Mouse (Mus musculus) brown adipose tissue, adult 24 weeks (tissue): ENCODE data around the gene Pld4. TPM values are rescaled to one million over a fixed set of nuclear protein-coding genes. Genes with fewer than 3 reads are reported as not detected.

Source experiments
- H3K27ac ChIP-seq: fragments of 200-500 bp; replicated peaks from 2 replicates; pipeline ENCODE4 v1.5.1; 2012; ENCODE audit warnings: low read depth, mild to moderate bottlenecking, low read length
- H3K4me1 ChIP-seq: fragments of 200-500 bp; 2 replicates; pipeline ENCODE4 v1.6.1; 2012; ENCODE audit warnings: low read length, mixed read lengths; ENCODE audit not compliant: control insufficient read depth, insufficient read depth, insufficient read length
- H3K4me3 ChIP-seq: fragments of 200-500 bp; 2 replicates; pipeline ENCODE4 v1.5.1; 2012; ENCODE audit warnings: low read depth, mild to moderate bottlenecking, low read length, moderate library complexity; ENCODE audit not compliant: insufficient read depth
- polyA plus RNA-seq: library from polyadenylated mRNA; stranded (reverse); fragments of >200 nt; gene quantifications from 2 replicates; pipeline ENCODE4 v1.2.4, GENCODE M21; 2012; ENCODE audit not compliant: missing spikeins, insufficient read depth, insufficient read length

The Pld4 gene
- 7.5 and 9.4 TPM in 2 replicates for polyA plus RNA-seq

DNA sequence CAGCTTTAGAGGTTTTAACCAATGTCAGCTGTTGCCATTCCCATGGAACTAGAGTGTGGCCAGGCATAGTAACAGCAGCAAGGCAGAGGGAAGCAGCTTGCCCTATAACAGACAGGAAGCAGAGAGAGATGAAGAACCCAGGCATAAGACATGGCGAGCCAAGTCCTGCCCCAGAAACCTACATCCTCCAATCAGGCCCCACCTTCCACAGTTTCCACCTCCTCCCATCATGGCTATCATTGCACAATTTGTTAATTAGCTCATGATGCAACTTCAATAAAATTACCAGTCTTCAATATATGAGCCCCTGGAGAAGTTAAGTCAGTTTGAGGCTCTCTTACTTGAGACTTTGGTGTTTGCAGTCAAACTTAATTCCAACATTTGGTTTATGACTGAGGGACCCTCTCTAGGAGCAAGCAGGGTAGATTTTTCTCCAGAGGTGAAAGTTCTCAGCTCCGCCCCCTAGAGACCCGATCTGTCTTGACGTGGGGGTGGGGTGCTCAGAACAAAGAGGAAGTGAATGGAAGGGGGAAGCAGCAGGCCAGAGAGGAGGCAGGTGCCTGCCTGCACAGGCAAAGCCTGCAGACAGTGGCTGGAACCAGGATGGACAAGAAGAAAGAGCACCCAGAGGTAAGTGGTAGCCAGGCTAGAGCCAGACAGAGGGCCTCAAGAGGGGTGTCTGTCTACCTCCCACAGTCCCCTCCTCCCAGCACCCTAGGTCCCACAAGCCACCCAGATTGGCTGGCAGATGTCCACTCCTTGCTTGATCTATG is at the start of gene Pld4:
Gene Pld4 (plus strand): TSS at position 502 of the 773 bp plus-strand sequence.
- Histone ChIP-seq H3K27ac (peak within 1 kb of the TSS; percentile 89), H3K4me1 (no peaks in the 10 kb centered on the region), H3K4me3 (peak within 1 kb of the TSS; percentile 39)

- H3K4me3 ChIP-seq, result no peak overlapping the region
- H3K27ac ChIP-seq, result no peak overlapping the region
- no peaks in the 10 kb centered on the region for H3K4me1 ChIP-seq
Observed at GRCm38 (mm10) chr12:112713984-112714383, 46.5 kb upstream of the Pld4 start.

DNA sequence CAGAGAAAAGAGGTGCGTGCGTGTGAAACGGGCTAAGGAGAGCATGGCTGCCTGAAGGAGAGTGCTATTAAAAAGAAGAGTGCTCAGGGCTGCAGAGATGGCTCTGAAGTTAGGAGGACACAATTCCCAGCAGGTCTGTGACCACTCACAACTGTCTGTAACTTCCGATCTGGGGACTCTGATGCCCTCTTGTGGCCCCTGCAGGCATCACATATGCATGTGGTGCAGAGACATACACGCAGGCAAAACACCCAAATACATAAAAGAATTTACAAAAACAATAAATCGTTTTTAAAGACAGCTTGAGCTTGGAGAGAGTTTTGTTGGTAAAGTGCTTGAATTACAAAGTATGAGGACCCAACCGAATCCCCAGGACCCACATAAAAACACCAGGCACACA is 43.3 kb upstream of the Pld4 start:
- H3K4me3 ChIP-seq, result no peak overlapping the region
- H3K27ac ChIP-seq, result no peak overlapping the region
- no peaks in the 10 kb centered on the region for H3K4me1 ChIP-seq

DNA sequence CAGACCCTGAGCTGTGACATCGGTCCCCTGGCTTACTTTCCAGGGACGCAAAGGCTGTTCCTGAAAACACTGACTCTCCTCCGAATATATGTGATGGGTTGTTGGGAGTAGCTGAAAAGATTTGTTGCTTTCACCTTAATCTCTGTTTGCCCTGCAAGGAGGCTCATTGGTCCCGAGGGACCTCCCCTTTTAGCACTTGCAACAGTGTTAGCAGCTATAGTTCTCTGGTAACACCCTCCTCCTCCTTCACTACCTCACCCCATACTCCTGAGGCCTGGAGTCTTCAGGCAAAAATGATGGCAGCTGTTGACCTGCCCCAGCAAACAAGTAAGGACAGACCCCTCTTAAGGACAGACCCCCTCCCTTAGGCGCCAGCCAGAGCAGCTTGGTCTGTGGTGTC is 41.5 kb upstream of the Pld4 start:
- H3K4me3 ChIP-seq, result no peak overlapping the region
- H3K4me1 ChIP-seq, result peaks cover 4% of the 10 kb centered on the region; the same call in 1 of the 2 replicates
- no peak overlapping the region for H3K27ac ChIP-seq

- H3K4me1 ChIP-seq, result peaks cover 4% of the 10 kb centered on the region; the same call in 1 of the 2 replicates
- H3K4me3 ChIP-seq, result no peak within 1 kb of the TSS
- H3K27ac ChIP-seq, result no peak within 1 kb of the TSS
Observed at GRCm38 (mm10) chr12:112720216-112720615, 40.2 kb upstream of the Pld4 start, which contains the start of gene Cep170b. Gene Cep170b, plus strand, starts transcription at chr12:112720455.

DNA sequence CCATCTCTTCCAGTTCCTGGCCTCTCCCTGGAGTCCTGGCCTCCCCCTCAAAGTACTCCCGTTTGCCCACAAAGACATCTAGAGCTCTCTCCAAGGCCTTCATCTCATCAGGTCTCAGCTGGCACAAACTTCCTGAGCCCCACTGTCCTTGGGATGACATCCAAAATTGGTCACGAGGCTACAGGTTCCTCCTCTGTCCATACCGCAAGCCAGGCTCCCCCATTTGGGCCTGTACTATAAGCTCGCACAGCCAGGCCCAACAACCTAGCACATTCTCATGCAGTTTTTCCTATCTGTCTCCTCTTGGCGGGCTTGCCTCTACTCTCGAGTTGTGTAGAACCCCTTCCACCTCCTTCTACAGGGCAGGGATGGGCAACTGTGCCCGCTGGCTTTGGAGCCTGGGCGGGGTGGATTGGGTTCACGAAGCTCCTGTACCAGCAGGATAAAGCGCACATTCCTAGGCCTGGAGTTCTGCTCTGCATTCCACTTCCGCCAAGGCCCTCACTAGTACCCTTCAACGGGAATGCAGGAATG is 39.5 kb upstream of the Pld4 start:
- Histone ChIP-seq H3K4me1 (peaks cover 4% of the 10 kb centered on the region; the same call in 1 of the 2 replicates), H3K27ac (no peak overlapping the region), H3K4me3 (no peak overlapping the region)

DNA sequence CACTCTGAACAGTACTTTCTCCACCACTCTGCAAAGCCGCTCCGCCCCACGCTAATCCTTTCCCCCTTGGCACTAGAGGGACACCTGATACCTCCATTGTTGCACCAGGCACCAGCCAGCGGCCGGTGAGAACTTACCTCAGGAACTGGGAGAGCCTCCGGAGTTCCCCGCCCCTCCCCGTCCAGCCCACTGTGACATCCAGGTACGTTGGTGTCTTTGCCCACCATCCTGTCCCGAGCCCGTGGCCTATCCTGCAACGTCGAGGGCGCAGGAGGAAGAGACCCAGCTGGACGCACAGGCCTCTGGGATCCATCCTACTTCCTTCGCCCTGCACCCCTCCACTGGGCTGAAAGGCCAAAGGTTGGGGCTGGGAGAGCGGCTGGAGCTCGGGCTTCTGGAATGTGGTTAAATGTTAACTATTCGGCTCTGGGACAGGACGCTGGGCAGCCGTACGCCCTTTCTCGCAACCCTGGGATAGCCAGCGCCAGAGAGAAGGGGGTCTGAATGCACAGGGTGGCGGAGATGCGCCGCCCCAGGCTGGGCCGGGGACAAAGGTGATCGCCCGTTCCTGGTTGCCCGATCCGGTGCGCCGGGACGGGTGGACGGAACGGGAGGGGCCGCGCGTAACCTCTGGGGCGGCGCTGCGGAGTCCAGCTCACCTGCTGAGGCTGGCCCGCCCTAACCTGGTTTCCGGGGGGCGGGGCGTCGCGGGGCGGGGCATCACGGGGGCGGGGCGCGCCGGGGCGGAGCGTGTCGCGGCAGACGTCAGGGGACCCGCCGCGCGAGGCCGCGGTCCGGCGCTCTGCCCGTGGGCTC is 38.8 kb upstream of the Pld4 start:
- Histone ChIP-seq H3K4me3 (peak overlapping the region; percentile 68), H3K4me1 (peaks cover 4% of the 10 kb centered on the region; the same call in 1 of the 2 replicates), H3K27ac (no peak overlapping the region)

GRCm38 (mm10) chr12:112722240-112723027 is 38.0 kb upstream of the Pld4 start:
- H3K4me3 ChIP-seq, result peak overlapping the region; percentile 68
- no peak overlapping the region for H3K27ac ChIP-seq
- peaks cover 4% of the 10 kb centered on the region; the same call in 1 of the 2 replicates for H3K4me1 ChIP-seq

DNA sequence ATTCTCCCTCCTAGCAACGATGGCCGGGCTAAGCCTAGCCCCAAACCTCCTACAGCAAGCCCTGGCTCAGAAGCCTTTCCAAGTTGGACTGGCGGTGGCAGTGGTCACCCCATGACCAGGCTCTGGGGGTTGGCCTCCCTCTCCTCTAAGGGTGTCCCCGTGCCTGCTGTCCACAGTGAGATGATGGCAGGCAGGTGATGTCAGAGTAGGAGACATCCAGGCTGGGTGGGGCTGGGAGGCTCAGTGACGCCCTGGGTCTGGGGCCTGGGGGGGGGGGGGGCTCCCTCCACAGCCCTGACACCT is 37.5 kb upstream of the Pld4 start:
- peak overlapping the region; percentile 68 for H3K4me3 ChIP-seq
- peaks cover 4% of the 10 kb centered on the region; the same call in 1 of the 2 replicates for H3K4me1 ChIP-seq
- no peak overlapping the region for H3K27ac ChIP-seq

DNA sequence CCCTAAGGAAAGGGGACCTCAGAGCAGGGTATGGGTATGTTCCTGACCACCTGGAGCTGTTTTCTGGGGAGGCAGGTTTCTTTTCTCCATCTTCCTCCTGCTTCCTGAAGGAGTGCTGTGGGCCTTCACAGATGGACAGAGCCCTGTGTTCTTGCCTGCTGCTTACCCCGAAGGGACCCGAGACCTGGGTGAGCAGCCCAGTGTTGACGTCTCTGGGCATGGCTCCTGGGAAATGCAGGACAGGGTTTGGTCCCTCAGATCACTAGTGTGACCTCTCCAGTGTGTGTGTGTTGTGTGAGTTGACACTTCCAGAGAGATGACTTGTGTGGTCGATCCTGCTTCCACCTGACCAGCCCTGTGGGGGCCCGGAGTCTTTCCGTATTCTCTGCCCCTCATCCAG is 37.0 kb upstream of the Pld4 start:
- H3K27ac ChIP-seq, result no peak overlapping the region
- H3K4me1 ChIP-seq, result peaks cover 4% of the 10 kb centered on the region; the same call in 1 of the 2 replicates
- no peak overlapping the region for H3K4me3 ChIP-seq

- Histone ChIP-seq H3K4me1 (peaks cover 4% of the 10 kb centered on the region; the same call in 1 of the 2 replicates), H3K4me3 (no peak overlapping the region), H3K27ac (no peak overlapping the region)
Observed at GRCm38 (mm10) chr12:112724077-112724805, 36.2 kb upstream of the Pld4 start.

DNA sequence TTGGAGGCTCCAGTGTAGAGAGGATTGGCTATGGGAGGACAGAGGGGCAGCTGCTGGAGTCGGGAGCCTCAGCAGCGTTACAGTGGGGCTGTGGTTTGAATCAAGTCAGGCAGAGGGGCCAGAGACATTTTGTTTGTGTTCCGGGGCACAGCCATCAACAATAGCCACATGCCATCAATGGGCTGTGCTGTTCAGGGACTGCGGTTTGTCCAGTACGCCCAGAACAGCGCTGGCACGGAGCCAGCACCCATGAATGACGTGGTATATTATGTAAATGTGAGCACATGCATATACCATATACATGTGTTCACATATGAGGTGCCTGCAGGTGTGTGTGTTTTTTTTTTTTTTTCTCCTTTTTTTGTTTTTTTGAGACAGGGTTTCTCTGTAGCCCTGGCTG is 32.7 kb upstream of the Pld4 start:
- Histone ChIP-seq H3K27ac (no peak overlapping the region), H3K4me3 (no peak overlapping the region), H3K4me1 (peaks cover 2% of the 10 kb centered on the region; the same call in 1 of the 2 replicates)

- Histone ChIP-seq H3K4me3 (no peak overlapping the region), H3K4me1 (no peaks in the 10 kb centered on the region), H3K27ac (no peak overlapping the region)
Observed at GRCm38 (mm10) chr12:112730808-112731207, 29.6 kb upstream of the Pld4 start.

DNA sequence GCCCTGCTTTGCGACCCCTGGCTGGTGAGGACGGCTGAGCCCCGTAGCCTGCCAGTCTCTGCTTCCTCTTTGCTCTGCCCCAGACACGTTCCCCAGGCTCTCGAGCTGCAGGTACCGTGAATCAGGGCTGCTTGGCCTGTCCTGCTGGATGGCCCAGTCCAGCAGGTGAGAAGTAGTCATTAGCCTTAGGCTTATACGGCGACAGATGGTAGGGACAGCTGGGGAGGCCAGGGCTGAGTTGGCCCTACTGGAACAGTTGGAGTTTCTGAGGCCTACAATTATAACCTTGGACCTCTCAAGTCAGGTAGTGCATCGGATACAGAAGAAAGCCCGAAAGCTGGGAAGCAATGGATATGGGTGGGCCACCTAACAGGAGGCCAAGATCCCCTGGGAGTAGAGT is 27.9 kb upstream of the Pld4 start:
- Histone ChIP-seq H3K27ac (no peak overlapping the region), H3K4me3 (no peak overlapping the region), H3K4me1 (no peaks in the 10 kb centered on the region)
